Mouse (Mus musculus): ENCODE measurements around the gene Wdr63. TPM values are rescaled to one million over a fixed set of nuclear protein-coding genes. Genes with fewer than 3 reads are reported as not detected.

The Wdr63 gene
- total and polyA plus RNA-seq, 3 experiments: not detected

DNA sequence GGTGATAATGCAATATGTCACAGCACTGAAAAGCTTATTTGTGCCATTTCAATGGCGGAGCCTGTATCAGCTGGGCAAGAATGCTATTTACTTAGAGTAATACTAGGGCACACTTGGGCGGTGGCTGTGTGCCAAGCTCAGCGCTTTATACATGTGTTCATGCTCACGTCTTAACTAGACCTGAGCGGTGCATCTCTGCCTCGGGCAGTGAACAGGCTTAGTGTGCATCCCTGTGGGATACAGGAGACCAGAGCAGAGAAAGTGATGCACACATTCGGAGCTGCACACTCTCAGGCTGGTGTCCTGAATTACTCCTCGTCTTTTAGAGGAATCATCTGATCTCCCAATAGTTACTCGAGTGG lies 15.5 kb upstream of the Wdr63 start:
- Histone ChIP-seq H3K79me2 (ENCODE audit: control insufficient read depth, insufficient read depth, low read length, poor library complexity) (no peaks in the 10 kb centered on the region), H3K27ac (ENCODE audit: control insufficient read depth, low read depth, low read length) (no peak overlapping the region), H3K4me1 (ENCODE audit: control insufficient read depth in 1 of 2, insufficient read depth in 2 of 2, low read length in 2 of 2) (peaks cover 0 to 11% of the 10 kb centered on the region in 2 experiments; a peak in 3 of 4 replicates)

DNA sequence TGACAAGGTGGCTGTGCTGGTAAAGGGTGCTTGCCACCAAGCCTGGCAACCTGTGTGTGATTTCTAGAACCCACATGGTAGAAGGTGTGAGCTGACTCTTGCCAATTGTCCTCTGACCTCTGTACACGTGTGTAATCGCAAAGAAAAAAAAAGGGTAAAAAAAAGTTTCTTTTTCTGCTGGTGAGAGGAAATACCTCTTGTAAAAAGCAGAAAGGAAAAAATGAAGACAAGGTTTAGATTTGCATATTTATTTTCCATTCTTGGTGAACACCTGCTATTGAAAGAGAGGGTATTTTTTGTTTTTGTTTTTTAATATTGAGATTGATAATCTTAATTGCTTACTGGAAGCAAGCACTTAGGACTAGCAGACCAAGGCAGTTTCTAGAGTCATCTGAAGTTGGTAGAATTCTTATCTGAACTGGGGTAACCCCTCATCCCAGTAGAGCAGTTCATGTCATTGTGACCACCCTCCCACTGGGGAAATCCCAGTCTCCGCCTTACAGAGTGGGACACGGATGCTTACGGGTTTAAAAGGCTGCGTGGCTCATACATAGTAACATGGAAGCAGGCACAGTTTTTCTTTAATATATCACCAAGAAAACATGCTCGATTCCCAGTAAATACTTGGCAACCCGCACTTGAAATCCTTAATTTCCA lies 15.0 kb upstream of the Wdr63 start:
- H3K4me1 ChIP-seq (ENCODE audit: control insufficient read depth in 1 of 2, insufficient read depth in 2 of 2, low read length in 2 of 2): peaks cover 0 to 9% of the 10 kb centered on the region in 2 experiments; a peak in 3 of 4 replicates
- no peaks in the 10 kb centered on the region for H3K9me3 ChIP-seq (replicated peaks; ENCODE audit: insufficient read depth, low read length)

More for the DNA sequence above, 15.5 kb upstream of the Wdr63 start:
- H3K27me3 ChIP-seq (ENCODE audit: control insufficient read depth in 1 of 2, insufficient read depth in 2 of 2, low read length in 2 of 2): no peaks in the 10 kb centered on the region
- H3K4me3 ChIP-seq (ENCODE audit: control insufficient read depth in 1 of 2, insufficient read depth in 1 of 2, low read depth in 2 of 2, low read length in 2 of 2): no peak overlapping the region
- H3K9ac ChIP-seq (ENCODE audit: control insufficient read depth, low read depth, low read length, poor library complexity, severe bottlenecking): no peak overlapping the region
- no peak for TF ChIP-seq MAFK (IDR thresholded peaks at IDR 0.05; ENCODE audit: borderline replicate concordance, low read depth, low read length)
- TF ChIP-seq GABPA (IDR thresholded peaks at IDR 0.05; ENCODE audit: low read depth, low read length): no peak
- TF ChIP-seq UBTF (IDR thresholded peaks at IDR 0.05; ENCODE audit: borderline replicate concordance, insufficient read depth, low read depth, low read length): no peak
- no peak for TF ChIP-seq ZMIZ1 (IDR thresholded peaks at IDR 0.05; ENCODE audit: low read depth, low read length)
- no peak for TF ChIP-seq GATA1 (IDR thresholded peaks at IDR 0.05; ENCODE audit: low read depth, low read length)
- H3K9me3 ChIP-seq (replicated peaks; ENCODE audit: insufficient read depth, low read length): no peaks in the 10 kb centered on the region
- DNase-seq (ENCODE audit: low read depth, low spot score): no peak
- H3K36me3 ChIP-seq (ENCODE audit: control insufficient read depth in 1 of 2, insufficient read depth in 2 of 2, low read length in 2 of 2): peaks cover 0 to 9% of the 10 kb centered on the region in 2 experiments; a peak in 2 of 4 replicates

GRCm38 (mm10) chr3:146122125-146122420 lies 14.1 kb upstream of the Wdr63 start:
- no peaks in the 10 kb centered on the region for H3K27me3 ChIP-seq (ENCODE audit: control insufficient read depth in 1 of 2, insufficient read depth in 2 of 2, low read length in 2 of 2)
- no peak overlapping the region for H3K4me3 ChIP-seq (ENCODE audit: control insufficient read depth in 1 of 2, insufficient read depth in 1 of 2, low read depth in 2 of 2, low read length in 2 of 2)
- no peak overlapping the region for H3K27ac ChIP-seq (ENCODE audit: control insufficient read depth, low read depth, low read length)
- H3K9ac ChIP-seq (ENCODE audit: control insufficient read depth, low read depth, low read length, poor library complexity, severe bottlenecking): no peak overlapping the region
- DNase-seq (ENCODE audit: low read depth, low spot score): no peak
- peaks cover 0 to 4% of the 10 kb centered on the region in 2 experiments; a peak in 2 of 4 replicates for H3K4me1 ChIP-seq (ENCODE audit: control insufficient read depth in 1 of 2, insufficient read depth in 2 of 2, low read length in 2 of 2)
- H3K79me2 ChIP-seq (ENCODE audit: control insufficient read depth, insufficient read depth, low read length, poor library complexity): no peaks in the 10 kb centered on the region
- H3K9me3 ChIP-seq (replicated peaks; ENCODE audit: insufficient read depth, low read length): no peaks in the 10 kb centered on the region
- peaks cover 0 to 5% of the 10 kb centered on the region in 2 experiments; a peak in 1 of 4 replicates for H3K36me3 ChIP-seq (ENCODE audit: control insufficient read depth in 1 of 2, insufficient read depth in 2 of 2, low read length in 2 of 2)
- TF ChIP-seq UBTF (IDR thresholded peaks at IDR 0.05; ENCODE audit: borderline replicate concordance, insufficient read depth, low read depth, low read length) (no peak), MAX (IDR thresholded peaks at IDR 0.05; ENCODE audit: low read length) (no peak), CHD2 (IDR thresholded peaks at IDR 0.05; ENCODE audit: low read length) (no peak), POLR2AphosphoS2 (IDR thresholded peaks at IDR 0.05; ENCODE audit: low read length) (no peak), MAZ (IDR thresholded peaks at IDR 0.05; ENCODE audit: low read depth, low read length) (no peak), ZMIZ1 (IDR thresholded peaks at IDR 0.05; ENCODE audit: low read depth, low read length) (no peak), CHD1 (IDR thresholded peaks at IDR 0.05; ENCODE audit: low read depth, low read length) (no peak), GABPA (IDR thresholded peaks at IDR 0.05; ENCODE audit: low read depth, low read length) (no peak), ETS1 (IDR thresholded peaks at IDR 0.05; ENCODE audit: low read depth, low read length) (no peak), ELF1 (IDR thresholded peaks at IDR 0.05; ENCODE audit: low read depth, low read length) (no peak), EP300 (IDR thresholded peaks at IDR 0.05; ENCODE audit: low read depth in 1 of 2, low read length in 2 of 2) (no peak), NELFE (IDR thresholded peaks at IDR 0.05; ENCODE audit: low read depth, low read length) (no peak), USF2 (IDR thresholded peaks at IDR 0.05; ENCODE audit: borderline replicate concordance in 1 of 2, insufficient read depth in 1 of 2, low read depth in 1 of 2, low read length in 2 of 2) (no peak), POLR2AphosphoS5 (IDR thresholded peaks at IDR 0.05; ENCODE audit: borderline replicate concordance, low read depth, low read length) (no peak), MEF2A (IDR thresholded peaks at IDR 0.05; ENCODE audit: extremely low read depth, insufficient replicate concordance, low read depth, low read length, poor library complexity, severe bottlenecking) (no peak)

More for the DNA sequence above, 15.0 kb upstream of the Wdr63 start:
- Histone ChIP-seq H3K27me3 (ENCODE audit: control insufficient read depth in 1 of 2, insufficient read depth in 2 of 2, low read length in 2 of 2) (no peaks in the 10 kb centered on the region), H3K27ac (ENCODE audit: control insufficient read depth, low read depth, low read length) (no peak overlapping the region), H3K36me3 (ENCODE audit: control insufficient read depth in 1 of 2, insufficient read depth in 2 of 2, low read length in 2 of 2) (peaks cover 0 to 9% of the 10 kb centered on the region in 2 experiments; a peak in 2 of 4 replicates), H3K9ac (ENCODE audit: control insufficient read depth, low read depth, low read length, poor library complexity, severe bottlenecking) (no peak overlapping the region), H3K79me2 (ENCODE audit: control insufficient read depth, insufficient read depth, low read length, poor library complexity) (no peaks in the 10 kb centered on the region), H3K4me3 (ENCODE audit: control insufficient read depth in 1 of 2, insufficient read depth in 1 of 2, low read depth in 2 of 2, low read length in 2 of 2) (no peak overlapping the region)
- TF ChIP-seq SIN3A (IDR thresholded peaks at IDR 0.05; ENCODE audit: low read length): no peak
- no peak for TF ChIP-seq POLR2AphosphoS2 (IDR thresholded peaks at IDR 0.05; ENCODE audit: low read length)
- TF ChIP-seq ELF1 (IDR thresholded peaks at IDR 0.05; ENCODE audit: low read depth, low read length): no peak
- no peak for TF ChIP-seq RAD21 (IDR thresholded peaks at IDR 0.05; ENCODE audit: low read depth, low read length)
- TF ChIP-seq MYC (IDR thresholded peaks at IDR 0.05; ENCODE audit: low read depth, low read length): no peak
- TF ChIP-seq GABPA (IDR thresholded peaks at IDR 0.05; ENCODE audit: low read depth, low read length): no peak
- TF ChIP-seq EP300 (IDR thresholded peaks at IDR 0.05; ENCODE audit: low read depth in 1 of 2, low read length in 2 of 2): no peak
- TF ChIP-seq ZMIZ1 (IDR thresholded peaks at IDR 0.05; ENCODE audit: low read depth, low read length): no peak
- no peak for TF ChIP-seq USF2 (IDR thresholded peaks at IDR 0.05; ENCODE audit: borderline replicate concordance in 1 of 2, insufficient read depth in 1 of 2, low read depth in 1 of 2, low read length in 2 of 2)
- no peak for TF ChIP-seq ZC3H11A (IDR thresholded peaks at IDR 0.05; ENCODE audit: low read depth, low read length)
- no peak for TF ChIP-seq HCFC1 (IDR thresholded peaks at IDR 0.05; ENCODE audit: low read depth, low read length)
- TF ChIP-seq MAFK (IDR thresholded peaks at IDR 0.05; ENCODE audit: borderline replicate concordance, low read depth, low read length): no peak
- TF ChIP-seq JUND (IDR thresholded peaks at IDR 0.05; ENCODE audit: low read depth, low read length): no peak
- TF ChIP-seq CHD2 (IDR thresholded peaks at IDR 0.05; ENCODE audit: low read length): no peak
- TF ChIP-seq CTCF (IDR thresholded peaks at IDR 0.05 in 2 of 3, conservative IDR thresholded peaks at IDR 0.05 in 1 of 3; ENCODE audit: control insufficient read depth in 1 of 3, insufficient read depth in 1 of 3, low read depth in 2 of 3, low read length in 3 of 3, poor library complexity in 1 of 3, severe bottlenecking in 1 of 3): no peak
- no peak for TF ChIP-seq SMC3 (IDR thresholded peaks at IDR 0.05; ENCODE audit: low read depth, low read length)
- no peak for TF ChIP-seq CHD1 (IDR thresholded peaks at IDR 0.05; ENCODE audit: low read depth, low read length)
- no peak for TF ChIP-seq ZNF384 (IDR thresholded peaks at IDR 0.05; ENCODE audit: low read depth, low read length)
- no peak for TF ChIP-seq MXI1 (IDR thresholded peaks at IDR 0.05; ENCODE audit: low read depth, low read length)
- no peak for DNase-seq (ENCODE audit: low read depth, low spot score)

All from MEL (cell line).